Mouse (Mus musculus) CH12.LX (cell line): ENCODE data around the gene Tpst2. TPM values are rescaled to one million over a fixed set of nuclear protein-coding genes. Genes with fewer than 3 reads are reported as not detected.

Source experiments
- DNase-seq: peaks from one replicate; pipeline ENCODE4 v3.0.0-alpha.2; 2013; ENCODE audit errors: extremely low read depth
- H3K27ac ChIP-seq: 2 replicates; pipeline ENCODE4 v1.5.1; 2012; ENCODE audit warnings: low read depth, mild to moderate bottlenecking, control low read depth, moderate library complexity; ENCODE audit not compliant: insufficient read depth
- H3K27me3 ChIP-seq: replicated peaks from 2 replicates; pipeline ENCODE3; 2012; ENCODE audit warnings: inconsistent platforms
- H3K36me3 ChIP-seq, 2 experiments: replicated peaks in 1 of 2; 2 replicates each; pipeline versions ENCODE3 to v1.6.1; 2012; ENCODE audit warnings: inconsistent platforms in 1 of 2, low read length in 1 of 2, mild to moderate bottlenecking in 1 of 2, mixed read lengths in 1 of 2, moderate library complexity in 1 of 2; ENCODE audit not compliant: control insufficient read depth in 1 of 2, insufficient read depth in 1 of 2
- H3K4me1 ChIP-seq, 2 experiments: 2 replicates each; pipeline ENCODE4 v1.6.1; 2012; ENCODE audit warnings: inconsistent platforms in 1 of 2, moderate library complexity in 1 of 2; ENCODE audit not compliant: insufficient read depth in 2 of 2, control insufficient read depth in 1 of 2
- H3K4me2 ChIP-seq: 2 replicates; pipeline ENCODE4 v1.6.1; 2012; ENCODE audit warnings: low read depth, mild to moderate bottlenecking, control low read depth; ENCODE audit not compliant: poor library complexity, insufficient read depth, severe bottlenecking
- H3K4me3 ChIP-seq, 3 experiments: fragments of 150-350 bp in 1 of 3; sonication (generic) in 1 of 3; replicated peaks in 1 of 3; 2 replicates each; pipeline versions ENCODE3 to v1.5.1; 2011 to 2012; ENCODE audit warnings: low read depth in 2 of 3, low read length in 2 of 3, mild to moderate bottlenecking in 2 of 3, moderate library complexity in 2 of 3, control low read depth in 1 of 3, improper control_type of control experiment in 1 of 3, inconsistent platforms in 1 of 3, mixed read lengths in 1 of 3; ENCODE audit not compliant: poor library complexity in 1 of 3
- H3K79me2 ChIP-seq: replicated peaks from 2 replicates; pipeline ENCODE4 v1.6.1; 2012; ENCODE audit warnings: mild to moderate bottlenecking, moderate library complexity; ENCODE audit not compliant: control insufficient read depth, poor library complexity, insufficient read depth, severe bottlenecking; ENCODE audit errors: extremely low read depth
- H3K9ac ChIP-seq: 2 replicates; pipeline ENCODE4 v1.6.1; 2012; ENCODE audit warnings: low read depth, mild to moderate bottlenecking, control low read depth, moderate library complexity; ENCODE audit not compliant: insufficient read depth
- H3K9me3 ChIP-seq: replicated peaks from 2 replicates; pipeline ENCODE3; 2012; ENCODE audit warnings: low read length, inconsistent platforms, mixed read lengths
- BHLHE40 ChIP-seq: IDR thresholded peaks from 2 replicates; pipeline ENCODE4 v1.6.1; 2011; ENCODE audit warnings: mild to moderate bottlenecking, low read depth, low read length, improper control_type of control experiment
- CHD1 ChIP-seq: IDR thresholded peaks from 2 replicates; pipeline ENCODE4 v1.6.1; 2012; ENCODE audit warnings: low read depth, low read length, improper control_type of control experiment, inconsistent platforms
- CHD2 ChIP-seq: IDR thresholded peaks from 2 replicates; pipeline ENCODE4 v1.6.1; 2011; ENCODE audit warnings: low read length, improper control_type of control experiment
- E2F4 ChIP-seq: IDR thresholded peaks from 2 replicates; pipeline ENCODE4 v1.6.1; 2011; ENCODE audit warnings: low read depth, low read length, improper control_type of control experiment; ENCODE audit not compliant: insufficient replicate concordance
- EP300 ChIP-seq: IDR thresholded peaks from 2 replicates; pipeline ENCODE4 v1.6.1; 2011; ENCODE audit warnings: low read length, improper control_type of control experiment
- ETS1 ChIP-seq: conservative IDR thresholded peaks from 2 replicates; pipeline ENCODE4 v1.6.1; 2012; ENCODE audit warnings: low read depth, mild to moderate bottlenecking, inconsistent platforms, low read length, improper control_type of control experiment, moderate library complexity
- GABPA ChIP-seq: IDR thresholded peaks from 2 replicates; pipeline ENCODE4 v1.6.1; 2012; ENCODE audit warnings: low read depth, low read length, improper control_type of control experiment, inconsistent platforms; ENCODE audit not compliant: insufficient replicate concordance
- IRF4 ChIP-seq: IDR thresholded peaks from 2 replicates; pipeline ENCODE4 v1.6.1; 2014; ENCODE audit warnings: low read depth, mild to moderate bottlenecking, inconsistent platforms, low read length, improper control_type of control experiment
- JUND ChIP-seq: conservative IDR thresholded peaks from 2 replicates; pipeline ENCODE4 v1.6.1; 2011; ENCODE audit warnings: low read depth, low read length, improper control_type of control experiment
- KAT2A ChIP-seq: IDR thresholded peaks from 2 replicates; pipeline ENCODE4 v1.6.1; 2012; ENCODE audit warnings: low read length, improper control_type of control experiment, inconsistent platforms; ENCODE audit not compliant: insufficient replicate concordance
- MAFK ChIP-seq: IDR thresholded peaks from 2 replicates; pipeline ENCODE4 v1.6.1; 2011; ENCODE audit warnings: low read length, improper control_type of control experiment; ENCODE audit not compliant: insufficient replicate concordance
- MAZ ChIP-seq: IDR thresholded peaks from 2 replicates; pipeline ENCODE4 v1.6.1; 2012; ENCODE audit warnings: low read depth, mild to moderate bottlenecking, inconsistent platforms, low read length, improper control_type of control experiment, moderate library complexity
- MXI1 ChIP-seq: IDR thresholded peaks from 2 replicates; pipeline ENCODE4 v1.6.1; 2011; ENCODE audit warnings: mild to moderate bottlenecking, low read depth, low read length, improper control_type of control experiment
- NELFE ChIP-seq: IDR thresholded peaks from 2 replicates; pipeline ENCODE4 v1.6.1; 2011; ENCODE audit warnings: low read depth, low read length, improper control_type of control experiment
- NRF1 ChIP-seq: IDR thresholded peaks from 2 replicates; pipeline ENCODE4 v1.6.1; 2014; ENCODE audit warnings: low read depth, mild to moderate bottlenecking, inconsistent platforms, low read length, improper control_type of control experiment, moderate library complexity
- PAX5 ChIP-seq: IDR thresholded peaks from 2 replicates; pipeline ENCODE4 v1.6.1; 2012; ENCODE audit warnings: low read length, inconsistent platforms, mixed read lengths
- POLR2AphosphoS2 ChIP-seq: IDR thresholded peaks from 2 replicates; pipeline ENCODE4 v1.6.1; 2011; ENCODE audit warnings: low read depth, low read length, improper control_type of control experiment
- RAD21 ChIP-seq: IDR thresholded peaks from 2 replicates; pipeline ENCODE4 v1.6.1; 2011; ENCODE audit warnings: low read depth, mild to moderate bottlenecking, low read length, improper control_type of control experiment, moderate library complexity
- RCOR1 ChIP-seq: conservative IDR thresholded peaks from 2 replicates; pipeline ENCODE4 v1.6.1; 2012; ENCODE audit warnings: low read depth, mild to moderate bottlenecking, inconsistent platforms, low read length, improper control_type of control experiment
- SIN3A ChIP-seq: IDR thresholded peaks from 2 replicates; pipeline ENCODE4 v1.6.1; 2012; ENCODE audit warnings: low read length, improper control_type of control experiment, inconsistent platforms
- SMC3 ChIP-seq: IDR thresholded peaks from 2 replicates; pipeline ENCODE4 v1.6.1; 2011; ENCODE audit warnings: low read depth, low read length, improper control_type of control experiment
- TBP ChIP-seq: conservative IDR thresholded peaks from 2 replicates; pipeline ENCODE4 v1.6.1; 2011; ENCODE audit warnings: low read depth, low read length, improper control_type of control experiment
- UBTF ChIP-seq: IDR thresholded peaks from 2 replicates; pipeline ENCODE4 v1.6.1; 2012; ENCODE audit warnings: low read depth, mild to moderate bottlenecking, inconsistent platforms, low read length, improper control_type of control experiment, moderate library complexity
- USF1 ChIP-seq: IDR thresholded peaks from 2 replicates; pipeline ENCODE4 v1.6.1; 2014; ENCODE audit warnings: low read depth, mild to moderate bottlenecking, inconsistent platforms, low read length, improper control_type of control experiment
- ZKSCAN1 ChIP-seq: IDR thresholded peaks from 2 replicates; pipeline ENCODE4 v1.6.1; 2012; ENCODE audit warnings: low read depth, inconsistent platforms, low read length, improper control_type of control experiment, borderline replicate concordance
- dilution Hi-C: fragments of 300-500 bp; cut with MboI; formaldehyde crosslinking; loops from 2 replicates; pipeline ENCODE4 v1.14.3; 2020; ENCODE audit warnings: low sequenced_read_pairs; ENCODE audit not compliant: extremely low pct_unique_long_range_greater_than_20kb, extremely low pct_ligation_motif_present
- in situ Hi-C: fragments of 300-500 bp; cut with MboI; formaldehyde crosslinking; loops from 3 replicates; pipeline ENCODE4 v1.14.3; 2019; ENCODE audit warnings: low sequenced_read_pairs, low pct_ligation_motif_present, low pct_unique_long_range_greater_than_20kb, mixed read lengths
- polyA plus RNA-seq: library from polyadenylated mRNA; unstranded; fragments of >175 nt; gene quantifications from 2 replicates; pipeline ENCODE4 v1.2.1, GENCODE M21; 2012; ENCODE audit warnings: low read depth; ENCODE audit not compliant: insufficient read length
- total RNA-seq, 2 experiments: library from RNA; depleted of rRNA; stranded (reverse); fragments of 300-350 nt in 1 of 2; fragments of >200 nt in 1 of 2; gene quantifications; 2 replicates each; pipeline ENCODE4 v1.2.3; 2012 to 2014

Tpst2 gene
- total and polyA plus RNA-seq, 3 experiments, result 12.6 to 20.7 (median 15.6) TPM

GRCm38 (mm10) chr5:112256457-112256856 lies 20.0 kb upstream of the Tpst2 start:
- H3K36me3 ChIP-seq, result no peaks in the 10 kb centered on the region
- H3K27ac ChIP-seq, result no peak overlapping the region
- no peak overlapping the region for H3K9ac ChIP-seq
- peaks cover 2% of the 10 kb centered on the region for H3K9me3 ChIP-seq
- peaks cover 11 to 14% of the 10 kb centered on the region in 2 experiments for H3K4me1 ChIP-seq
- TF ChIP-seq UBTF (no peak), NELFE (no peak), BHLHE40 (no peak), SMC3 (no peak), RCOR1 (no peak), CHD1 (no peak), IRF4 (no peak), MAZ (no peak)
- peaks cover 61% of the 10 kb centered on the region for H3K27me3 ChIP-seq
- in situ Hi-C loops, result no loop called here
- no peak overlapping the region for H3K4me2 ChIP-seq
- no peak overlapping the region for H3K4me3 ChIP-seq
- H3K79me2 ChIP-seq, result no peaks in the 10 kb centered on the region
- dilution Hi-C loops, result no loop called here
- no peak for DNase-seq

GRCm38 (mm10) chr5:112257896-112258295 lies 18.6 kb upstream of the Tpst2 start:
- Histone ChIP-seq H3K4me3 (no peak overlapping the region), H3K27ac (no peak overlapping the region), H3K36me3 (no peaks in the 10 kb centered on the region), H3K79me2 (no peaks in the 10 kb centered on the region), H3K4me1 (peaks cover 11% of the 10 kb centered on the region in 2 experiments), H3K9me3 (peaks cover 4% of the 10 kb centered on the region), H3K27me3 (peaks cover 59% of the 10 kb centered on the region), H3K4me2 (no peak overlapping the region), H3K9ac (no peak overlapping the region)
- dilution Hi-C loops, result no loop called here
- no peak for DNase-seq
- no peak for TF ChIP-seq NRF1
- TF ChIP-seq POLR2AphosphoS2, result no peak
- no peak for TF ChIP-seq MXI1
- no peak for TF ChIP-seq MAFK
- in situ Hi-C loops, result no loop called here

GRCm38 (mm10) chr5:112259862-112260650 lies 16.4 kb upstream of the Tpst2 start:
- H3K36me3 ChIP-seq, result no peaks in the 10 kb centered on the region
- in situ Hi-C loops, result no loop called here
- H3K4me1 ChIP-seq, result peaks cover 12 to 21% of the 10 kb centered on the region in 2 experiments
- H3K9ac ChIP-seq, result no peak overlapping the region
- H3K9me3 ChIP-seq, result peaks cover 4% of the 10 kb centered on the region
- no peak overlapping the region for H3K27ac ChIP-seq
- H3K79me2 ChIP-seq, result no peaks in the 10 kb centered on the region
- no peak for DNase-seq
- no peak overlapping the region for H3K4me2 ChIP-seq
- peaks cover 59% of the 10 kb centered on the region for H3K27me3 ChIP-seq
- no peak overlapping the region for H3K4me3 ChIP-seq
- dilution Hi-C loops, result no loop called here
- TF ChIP-seq JUND (no peak), ZKSCAN1 (no peak), USF1 (no peak), MAZ (no peak), RCOR1 (no peak), KAT2A (no peak), TBP (no peak), MAFK (no peak), CHD2 (no peak), EP300 (no peak), PAX5 (no peak), ETS1 (no peak), SIN3A (no peak), NRF1 (no peak), E2F4 (no peak), GABPA (no peak), RAD21 (no peak), MXI1 (no peak)
